Mouse (Mus musculus) frontal cortex, postnatal 14 days (tissue): Measurements from ENCODE around the gene Ubap2.

Source experiments
- DNase-seq, 2 experiments: peaks; one replicate each; pipeline ENCODE4 v3.0.0; 2022; ENCODE audit warnings: low spot score in 2 of 2

Gene Ubap2

DNA sequence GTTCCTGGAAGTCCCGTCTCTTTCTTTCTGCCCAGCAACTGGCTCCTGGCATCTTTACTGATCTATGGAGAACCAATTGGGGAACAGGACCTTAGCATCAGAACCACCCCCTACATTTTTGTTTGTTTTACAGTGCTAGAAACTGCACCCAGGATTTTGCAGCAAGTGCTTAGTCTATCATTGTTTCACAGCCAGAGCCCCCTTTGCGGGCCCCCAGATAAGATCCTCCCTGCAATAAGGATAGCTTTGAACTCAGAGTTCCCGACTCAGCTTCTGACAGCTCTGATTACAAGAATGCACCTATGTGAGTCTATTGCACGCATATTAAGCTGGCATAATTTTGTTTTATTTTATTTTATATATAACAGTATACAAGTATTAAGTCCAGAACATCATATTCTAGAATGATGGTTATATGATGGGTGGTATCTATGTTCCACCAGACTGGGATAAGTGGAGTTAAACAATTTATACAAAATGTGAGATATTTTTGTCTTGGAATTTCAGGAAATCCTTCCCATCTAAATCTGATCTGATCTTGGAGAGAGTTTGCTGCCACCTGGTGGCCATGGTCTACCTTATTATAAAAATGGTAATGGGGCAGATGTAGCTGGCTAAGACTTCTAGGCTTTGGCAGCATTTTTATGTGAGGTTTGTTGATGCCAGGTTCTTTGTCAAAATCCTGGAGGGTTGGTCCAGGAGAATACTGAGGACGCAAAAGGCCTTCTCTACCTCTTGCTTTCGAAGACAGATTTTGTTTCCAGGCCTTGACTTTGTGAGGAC lies 109.1 kb downstream of the Ubap2 start:
- DNase-seq, result peak; percentile 46 to 79

DNA sequence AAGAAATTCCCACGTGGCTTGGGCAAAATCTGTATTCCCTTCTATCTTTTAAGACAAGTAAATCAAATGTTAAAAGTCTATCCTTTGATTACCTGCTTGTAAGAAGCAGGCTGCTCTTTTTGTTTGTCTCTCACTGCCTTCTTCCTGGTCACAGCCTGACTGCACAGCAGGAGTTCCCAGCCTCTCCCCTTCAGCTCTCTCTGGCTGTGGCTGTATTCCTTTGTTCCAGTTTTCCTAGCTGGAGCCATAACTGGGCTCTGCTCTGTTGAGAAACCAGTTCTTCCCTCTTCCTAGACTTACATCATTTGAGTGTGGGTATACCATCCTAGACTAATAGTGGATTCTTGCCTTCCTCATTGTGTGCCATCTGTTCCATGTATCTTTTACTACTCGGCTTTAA lies 110.0 kb downstream of the Ubap2 start:
- no peak for DNase-seq

DNA sequence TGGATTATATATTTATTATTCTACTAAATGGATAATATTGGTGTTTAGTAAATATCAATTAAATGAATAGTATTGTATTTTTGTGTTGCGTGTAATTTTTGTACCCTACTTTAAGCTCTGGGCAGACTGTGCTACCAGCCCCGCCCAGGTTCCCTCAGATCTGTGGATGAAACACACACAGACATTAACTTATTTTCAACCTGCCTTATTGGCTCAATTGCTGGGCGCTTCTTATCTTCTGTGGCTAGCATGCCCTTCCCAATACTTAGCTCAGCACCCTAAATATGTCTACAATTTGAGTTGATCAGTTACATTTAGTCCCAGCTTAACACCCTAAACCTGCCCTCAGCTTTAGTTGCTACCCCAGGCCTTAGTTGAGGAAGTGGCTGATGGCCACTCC lies 113.7 kb downstream of the Ubap2 start:
- DNase-seq, result no peak

DNA sequence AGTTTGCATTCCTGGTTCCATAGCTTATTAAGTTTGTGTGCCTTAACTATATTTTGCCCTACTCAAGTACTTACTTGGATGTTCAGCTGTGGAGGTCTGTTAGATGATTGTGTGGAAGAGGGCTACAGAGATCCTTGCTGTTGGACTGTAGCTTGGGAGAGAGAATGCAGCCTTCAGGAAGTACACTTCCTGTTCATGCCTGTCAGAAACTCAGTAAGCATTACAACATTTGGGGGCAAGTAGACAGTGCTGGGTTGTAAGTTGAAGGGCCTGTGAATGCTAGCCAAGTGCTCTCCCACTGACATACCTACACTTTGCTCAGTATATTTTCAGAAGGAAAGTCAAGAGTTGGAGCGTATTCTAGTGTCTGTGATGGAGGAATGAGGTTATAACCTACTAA lies 116.7 kb downstream of the Ubap2 start:
- DNase-seq, result no peak

DNA sequence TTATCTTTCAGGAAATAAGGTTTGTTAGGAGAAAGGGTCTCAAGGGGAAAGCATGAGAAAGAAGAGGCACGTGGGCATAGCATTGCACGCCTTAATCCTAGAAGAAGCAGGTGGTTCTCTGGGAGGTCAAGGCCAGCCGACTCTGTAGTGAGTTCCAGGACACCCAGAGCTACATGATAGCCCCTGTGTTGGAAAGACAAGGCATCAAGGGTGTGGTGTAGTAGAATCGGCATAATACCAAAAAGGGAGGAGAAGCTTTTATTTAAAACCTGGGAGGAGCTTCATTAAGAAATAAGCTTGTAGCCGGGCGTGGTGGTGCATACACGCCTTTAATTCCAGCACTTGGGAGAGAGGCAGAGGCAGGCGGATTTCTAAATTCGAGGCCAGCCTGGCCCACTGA lies 118.0 kb downstream of the Ubap2 start:
- no peak for DNase-seq

DNA sequence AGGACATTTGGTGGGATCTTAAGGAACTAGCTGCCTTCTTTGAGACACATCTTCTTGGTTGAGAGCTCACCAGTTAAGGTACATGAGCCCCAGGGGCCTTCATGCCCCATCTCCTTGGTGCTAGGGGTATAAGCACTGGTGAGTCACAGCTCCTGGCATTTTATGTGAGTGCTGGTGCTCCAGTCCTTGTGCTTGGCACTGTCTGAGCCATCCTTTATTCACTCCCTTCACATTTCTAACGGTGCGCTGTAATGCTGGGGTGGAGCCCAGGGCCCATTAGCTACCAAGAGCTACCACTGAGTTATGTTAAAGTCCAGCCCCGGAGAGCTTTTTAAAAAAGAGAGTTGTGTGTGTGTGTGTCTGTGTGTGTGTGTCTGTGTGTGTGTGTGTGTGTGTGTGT lies 121.8 kb downstream of the Ubap2 start:
- no peak for DNase-seq

DNA sequence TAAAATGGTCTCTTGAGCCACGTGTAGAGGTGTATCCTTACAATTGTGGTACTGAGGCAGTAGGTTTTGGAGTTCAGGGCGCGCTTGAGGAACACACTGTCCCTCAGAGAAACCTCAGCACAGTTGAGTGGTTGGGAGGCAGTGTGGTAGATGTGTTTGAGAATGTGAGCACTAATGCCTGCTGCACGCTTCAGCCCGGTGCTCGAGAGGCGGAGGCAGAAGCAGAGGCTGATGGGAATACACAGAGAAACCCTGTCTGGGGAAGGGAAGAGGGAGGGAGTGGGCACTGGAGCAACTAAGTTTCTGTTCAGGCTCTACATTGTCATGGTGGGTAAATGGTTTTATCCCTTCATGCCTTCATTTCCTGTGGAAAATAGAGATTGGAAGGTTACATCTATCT lies 123.8 kb downstream of the Ubap2 start:
- DNase-seq, result no peak

DNA sequence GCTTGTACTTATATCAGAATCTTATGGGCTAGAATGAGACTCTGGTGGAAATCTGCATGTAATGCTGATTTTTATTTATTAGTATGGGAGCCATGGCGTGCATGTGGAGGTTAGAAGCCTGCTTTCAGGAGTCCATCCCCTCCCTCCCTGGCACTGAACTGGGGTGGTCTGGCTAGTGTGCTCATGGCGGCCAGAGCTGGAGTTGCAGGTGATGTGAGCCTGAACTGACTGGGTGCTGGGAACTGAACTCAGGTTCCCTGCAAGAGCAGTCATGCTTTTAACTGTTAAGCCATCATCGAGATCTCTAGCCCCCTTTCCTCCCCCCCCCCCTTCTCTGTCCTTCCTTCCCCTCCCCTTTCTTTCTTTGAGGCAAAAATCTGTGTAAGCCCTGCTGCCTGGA lies 125.1 kb downstream of the Ubap2 start:
- DNase-seq, result no peak
